Mouse (Mus musculus) natural killer cell, adult 2 months (primary cell): ENCODE measurements around the gene Stard5.

Source experiments
- DNase-seq, 2 experiments: peaks; one replicate each; pipeline ENCODE4 v3.0.0; 2022; ENCODE audit warnings: low spot score in 2 of 2

Gene Stard5

GRCm38 (mm10) chr7:83633856-83634255, 2.1 kb downstream of the Stard5 start:
- DNase-seq: no peak

DNA sequence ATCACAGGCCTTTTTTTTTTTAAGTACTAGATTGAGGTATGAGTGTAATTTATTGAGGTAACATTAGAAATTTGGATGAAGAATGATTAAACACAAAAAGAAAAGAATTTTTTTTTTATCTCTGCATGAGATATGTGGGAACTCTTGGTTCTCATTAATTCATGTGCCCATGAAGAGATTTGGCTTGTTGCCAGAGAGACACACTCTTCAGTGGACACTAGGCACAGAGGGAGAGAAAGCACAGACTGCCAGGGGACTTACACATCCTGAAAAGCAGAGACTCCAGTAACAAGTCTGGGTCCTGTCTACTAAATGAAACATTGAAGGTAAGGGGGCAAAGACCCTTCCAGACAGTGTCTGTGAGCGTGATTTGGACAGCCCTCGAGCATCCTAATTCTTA, 4.0 kb downstream of the Stard5 start:
- DNase-seq: no peak

DNA sequence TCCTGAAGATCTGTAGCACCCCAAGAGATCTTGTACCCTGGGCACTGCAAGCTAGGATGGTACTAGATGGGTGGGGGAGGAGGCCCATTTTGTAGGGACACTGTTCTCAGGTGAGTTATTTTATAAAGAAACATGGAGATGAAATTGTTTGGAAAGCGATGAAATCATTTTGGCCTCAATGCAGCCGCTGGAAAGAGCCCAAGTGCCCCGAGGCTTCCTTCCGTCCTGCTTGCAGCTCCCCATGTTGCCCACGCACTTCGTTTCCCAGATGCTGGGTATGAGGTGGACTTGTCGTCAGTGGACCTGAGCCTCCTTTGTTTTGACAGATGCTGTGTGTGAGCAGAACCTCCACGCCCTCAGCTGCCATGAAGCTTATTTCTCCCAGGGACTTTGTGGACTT, 4.7 kb downstream of the Stard5 start:
- DNase-seq: no peak

DNA sequence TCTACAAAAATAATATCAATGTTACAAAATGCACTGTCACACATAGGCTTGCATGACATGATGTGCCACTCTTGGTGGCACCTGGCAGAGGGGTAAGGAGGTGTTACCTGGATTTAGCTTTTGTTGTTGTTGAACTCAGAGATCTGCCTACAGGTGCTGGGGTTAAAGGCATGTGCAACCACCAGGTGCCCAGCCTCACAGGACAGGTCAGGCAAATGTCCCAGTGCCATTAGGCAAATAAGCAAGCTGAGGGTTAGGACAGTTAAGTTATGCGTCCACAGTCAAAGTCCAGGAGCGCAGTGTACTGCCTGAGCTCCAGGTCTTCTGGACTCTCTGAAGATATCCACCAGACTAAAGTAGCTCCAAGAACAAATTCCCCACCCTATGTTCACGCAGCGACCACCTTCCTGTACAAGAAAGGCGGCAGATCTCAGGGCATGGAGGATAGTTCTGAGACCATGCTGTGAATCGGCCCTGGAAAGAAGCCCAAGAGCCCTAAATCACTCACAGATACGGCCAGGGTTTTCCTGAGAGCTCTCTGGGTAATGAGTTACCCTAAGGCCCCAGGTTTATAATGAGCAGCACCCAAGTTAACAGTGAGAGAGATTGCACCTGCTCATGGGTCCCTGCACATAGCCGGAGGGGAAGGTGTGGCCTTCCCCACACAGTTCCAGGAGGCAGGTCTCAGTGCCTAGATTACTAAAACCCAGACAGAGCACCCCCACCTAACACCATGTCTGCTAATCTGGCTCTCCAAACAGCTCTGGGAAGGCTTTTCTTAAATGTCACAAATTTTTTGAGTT, 6.2 kb downstream of the Stard5 start:
- DNase-seq: no peak

GRCm38 (mm10) chr7:83639084-83639483, 7.3 kb downstream of the Stard5 start:
- peak in 1 of 2 experiments; percentile 76 for DNase-seq

DNA sequence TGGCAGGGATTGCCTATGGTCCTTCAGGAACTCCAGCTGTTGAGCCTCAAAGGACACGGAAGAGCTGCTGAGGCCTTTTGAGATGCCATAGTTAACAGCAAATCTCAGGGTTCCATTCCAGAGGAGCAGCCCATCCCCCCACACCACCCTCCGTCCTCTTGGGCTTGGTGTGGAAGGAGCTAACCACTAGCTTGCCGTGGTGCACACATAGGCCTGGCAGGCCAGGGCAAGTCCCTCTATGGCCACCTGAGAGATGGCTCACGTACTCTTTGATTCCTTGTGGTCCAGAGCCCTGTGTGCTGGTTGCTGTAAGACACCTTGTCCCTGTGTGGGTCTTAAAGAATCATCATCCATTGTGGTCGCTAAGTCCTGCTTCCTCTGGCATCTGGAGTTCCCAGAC, 8.8 kb downstream of the Stard5 start:
- no peak for DNase-seq

DNA sequence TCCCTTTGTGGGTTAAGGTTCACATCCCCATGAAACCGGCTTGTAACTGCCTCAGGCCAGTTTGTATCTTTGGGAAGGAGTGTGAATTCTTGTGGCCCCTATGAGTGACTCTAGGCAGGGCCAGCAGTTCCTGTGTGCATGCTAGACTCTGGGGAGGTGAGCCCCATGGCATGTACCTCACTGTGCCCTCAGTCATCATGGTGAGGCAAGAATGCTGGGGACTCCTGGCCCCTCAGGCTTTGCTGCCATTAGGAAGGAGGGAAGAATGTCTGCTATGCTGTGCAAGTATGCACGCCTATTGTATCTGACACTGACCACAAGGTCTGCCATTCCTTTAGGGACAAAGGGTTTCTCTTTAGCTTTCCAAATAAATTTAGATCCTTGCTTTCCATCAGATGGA, 9.4 kb downstream of the Stard5 start:
- no peak for DNase-seq

DNA sequence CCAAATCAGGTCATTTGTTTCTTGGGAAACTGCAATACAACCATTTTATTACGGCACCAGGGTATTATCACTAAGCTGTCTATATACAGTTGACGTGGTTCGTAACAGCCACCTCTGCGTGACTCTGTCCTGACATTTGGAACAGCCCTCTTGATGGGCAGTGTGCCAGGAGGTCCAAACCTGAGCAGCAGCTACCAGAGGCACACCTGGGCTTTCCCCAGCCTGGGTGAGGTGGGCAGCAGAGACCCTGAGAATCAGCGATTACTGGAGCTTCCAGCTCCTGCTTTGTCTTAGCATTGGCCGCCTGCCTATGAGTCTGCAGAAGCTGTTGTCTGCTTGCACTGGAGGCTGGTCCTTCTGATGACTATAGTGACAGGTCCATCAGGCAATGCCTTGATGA, 11.8 kb downstream of the Stard5 start:
- DNase-seq: no peak

GRCm38 (mm10) chr7:83644761-83645160, 13.0 kb downstream of the Stard5 start:
- no peak for DNase-seq

DNA sequence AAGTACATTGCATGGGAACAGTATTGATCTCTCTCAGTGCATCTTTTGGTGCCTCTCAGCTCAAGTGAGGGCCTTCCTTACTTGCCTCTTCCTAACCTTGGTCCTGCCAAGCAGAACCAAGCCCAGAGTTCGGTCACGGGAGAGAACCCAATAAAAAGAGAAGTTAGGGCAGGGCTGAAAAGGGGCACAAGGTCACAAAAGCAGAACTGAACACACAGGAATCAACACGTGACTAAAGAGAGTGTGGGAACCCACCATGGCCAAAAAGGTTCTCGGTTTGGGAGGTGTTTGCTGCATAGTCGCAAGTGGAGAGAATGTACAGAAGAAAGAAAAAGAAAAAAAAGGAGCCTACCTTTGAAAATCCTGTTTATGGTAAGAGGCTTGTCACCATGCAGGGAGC, 13.7 kb downstream of the Stard5 start:
- DNase-seq: peak in 1 of 2 experiments; percentile 77

- DNase-seq: no peak
These were observed 17.0 kb downstream of the Stard5 start for GRCm38 (mm10) chr7:83648807-83649206.

DNA sequence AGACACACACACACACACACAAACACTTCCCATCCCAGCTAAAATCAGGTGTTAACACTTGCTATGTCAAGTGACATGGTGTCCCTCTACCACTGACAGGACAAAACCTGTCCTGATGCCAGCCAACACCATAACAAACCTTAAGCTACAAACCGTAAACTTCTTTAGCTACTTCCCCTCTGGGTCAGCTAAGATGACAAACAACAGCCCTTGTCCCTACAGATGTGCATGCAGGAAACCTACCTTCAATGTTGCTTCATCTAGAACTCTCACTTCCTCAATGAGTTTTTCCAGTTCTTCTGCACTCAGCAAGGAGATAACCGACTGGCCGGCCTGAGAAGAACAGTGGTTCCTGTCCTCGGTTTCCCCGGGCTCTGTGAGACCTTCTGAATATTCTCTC, 18.9 kb downstream of the Stard5 start:
- peak in 1 of 2 experiments; percentile 54 for DNase-seq

GRCm38 (mm10) chr7:83652498-83652897, 20.7 kb downstream of the Stard5 start:
- no peak for DNase-seq

GRCm38 (mm10) chr7:83653605-83654051, 21.9 kb downstream of the Stard5 start:
- DNase-seq: no peak

- peak; percentile 38 to 48 for DNase-seq
These were observed 22.4 kb downstream of the Stard5 start for GRCm38 (mm10) chr7:83654196-83654595.

- peak; percentile 88 for DNase-seq
These were observed 23.3 kb downstream of the Stard5 start for GRCm38 (mm10) chr7:83654938-83655630.

- no peak for DNase-seq
These were observed 27.0 kb downstream of the Stard5 start for GRCm38 (mm10) chr7:83658716-83659115.

DNA sequence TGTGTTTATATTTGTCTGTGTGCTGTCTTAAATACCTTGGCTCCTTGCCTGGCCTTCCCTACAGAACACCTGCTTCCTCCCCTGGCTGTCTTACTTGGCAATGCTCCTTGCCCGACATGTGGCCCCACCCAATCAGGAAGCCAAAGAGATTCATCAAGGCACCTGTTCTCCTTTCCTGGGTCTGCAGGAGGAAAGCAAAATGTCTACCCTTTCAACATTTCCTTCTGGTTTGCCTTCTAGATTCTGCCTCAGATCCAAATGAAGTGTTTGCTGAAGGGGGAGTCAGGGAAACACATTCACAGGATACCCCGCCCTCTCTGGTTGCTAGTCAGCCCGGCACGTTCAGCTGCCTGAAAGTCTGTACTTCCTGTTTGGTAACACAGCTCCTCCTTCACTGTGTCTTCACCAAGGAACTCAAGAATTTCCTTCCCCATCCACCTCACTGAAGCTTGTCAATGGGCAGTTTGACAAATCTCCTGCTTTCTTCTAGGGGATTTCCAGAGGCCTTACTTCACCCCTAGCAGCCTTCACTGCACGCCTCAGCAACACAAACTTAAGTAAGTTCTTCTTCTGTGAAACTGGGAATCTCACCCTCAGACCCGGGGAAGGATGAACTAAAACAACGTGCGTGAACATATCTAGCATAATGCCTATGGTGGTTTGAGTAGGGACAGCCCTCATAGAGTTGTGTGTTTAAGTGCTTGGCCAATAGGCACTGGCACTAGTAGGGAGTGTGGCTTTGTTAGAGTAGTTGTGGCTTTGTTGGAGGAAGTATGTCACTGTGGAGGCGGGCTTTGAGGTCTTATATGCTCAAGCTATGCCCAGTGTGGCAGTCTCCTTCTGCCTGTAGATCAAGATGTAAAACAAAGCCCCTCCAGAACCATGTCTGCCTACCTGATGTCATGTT, 27.7 kb downstream of the Stard5 start:
- peak; percentile 77 for DNase-seq

DNA sequence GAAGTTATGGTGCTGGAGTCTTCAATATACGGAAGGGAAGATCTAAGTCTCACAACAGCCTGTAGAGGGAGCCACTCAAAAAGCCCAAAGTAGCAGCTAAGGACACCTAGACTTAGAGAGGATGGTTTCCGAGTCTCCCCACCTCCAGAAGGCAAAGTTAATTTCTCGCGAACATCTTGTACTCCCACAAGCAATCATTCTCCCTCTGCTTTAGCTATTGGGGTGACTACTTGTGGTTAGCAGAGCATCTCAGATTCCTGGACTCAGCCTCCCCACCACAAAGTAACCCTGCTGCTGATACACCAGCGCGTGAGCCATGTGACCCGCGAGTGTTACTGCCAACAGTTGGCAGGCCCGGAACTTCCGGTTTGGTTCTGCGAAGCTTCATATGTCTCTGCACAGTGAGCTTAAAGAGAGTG, 28.5 kb downstream of the Stard5 start:
- DNase-seq: peak; percentile 75

DNA sequence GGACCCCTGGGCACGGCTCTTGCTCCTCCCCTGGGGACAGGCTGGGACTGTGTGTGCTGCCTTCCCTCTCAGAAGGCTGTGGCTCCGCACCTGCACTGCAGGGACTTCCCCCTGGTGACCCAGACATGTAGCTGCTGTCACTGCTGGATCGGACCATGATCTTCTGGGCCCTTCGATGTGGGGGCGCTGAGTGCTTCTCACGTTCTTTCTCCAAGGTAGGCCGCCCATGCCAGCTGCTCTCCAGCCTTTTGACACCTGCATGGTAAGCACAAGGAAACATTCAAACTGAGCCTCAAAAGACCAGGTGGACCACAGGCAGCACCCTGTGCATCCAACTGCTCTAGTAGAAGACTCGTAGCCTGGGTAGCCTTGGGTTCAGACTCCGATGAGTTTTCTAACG, 29.3 kb downstream of the Stard5 start:
- peak; percentile 49 to 63 for DNase-seq

- DNase-seq: no peak
These were observed 30.0 kb downstream of the Stard5 start for GRCm38 (mm10) chr7:83661763-83662162.
